9 mouse cellular contexts compared by ENCODE assay signal in genomic region chr4:41497995-41498845, GRCm38 (mm10). TPM values are rescaled to one million over a fixed set of nuclear protein-coding genes. Genes with fewer than 3 reads are reported as not detected.
DNase-seq lines count a peak whose midpoint lies in the region; ATAC-seq and TF ChIP-seq lines count a peak whose summit lies in the region.
"Had no signal": no experiment of that assay in that cellular context is flagged by ENCODE, and none has a peak within 500 bp of the region (broad histone marks: within the 10 kb centered on the region; RNA-seq: fewer than 3 reads in every experiment).

No protein-coding gene starts in this region.

- peaks cover 23% of the 10 kb centered on the region for H3K4me1 ChIP-seq in heart, embryonic 11.5 days (ENCODE audit: control insufficient read depth, insufficient read depth, low read length)
- peaks cover 2 to 13% of the 10 kb centered on the region in 2 experiments for H3K4me1 ChIP-seq in ES-E14 (ENCODE audit: control insufficient read depth in 2 of 2, insufficient read depth in 2 of 2, low read length in 2 of 2, poor library complexity in 1 of 2)
- peaks cover 43% of the 10 kb centered on the region for H3K4me1 ChIP-seq in hindbrain, embryonic 10.5 days (replicated peaks)
- H3K4me1 ChIP-seq in liver, postnatal 0 days (ENCODE audit: insufficient read depth): peaks cover 36% of the 10 kb centered on the region

- H3K9me3 ChIP-seq in heart, embryonic 11.5 days (replicated peaks; ENCODE audit: control insufficient read depth, low read length): no peaks in the 10 kb centered on the region
- no peaks in the 10 kb centered on the region for H3K9me3 ChIP-seq in ES-E14 (ENCODE audit: control insufficient read depth, insufficient read depth, low read depth, low read length)
- H3K9me3 ChIP-seq in hindbrain, embryonic 10.5 days: no peaks in the 10 kb centered on the region
- no peaks in the 10 kb centered on the region for H3K9me3 ChIP-seq in liver, postnatal 0 days (ENCODE audit: low read length)

- no peak for TF ChIP-seq EP300 in liver, postnatal 0 days (IDR thresholded peaks at IDR 0.05; ENCODE audit: low read depth)

- in situ Hi-C loops in ES-E14 (cut with MboI; ENCODE audit: low sequenced_read_pairs in 2 of 2, unreplicated experiment in 2 of 2): no loop called here

- WGBS in heart, embryonic 11.5 days (ENCODE audit: insufficient replicate concordance): 5% methylated on average over 72 of the region's 72 CpGs
- WGBS in hindbrain, embryonic 10.5 days: 5% methylated on average over 72 of the region's 72 CpGs
- WGBS in liver, postnatal 0 days (ENCODE audit: insufficient replicate concordance): 8% methylated on average over 71 of the region's 72 CpGs

- intact Hi-C loops in heart, postnatal 14 days (cut with DNase I): no loop called here

- no peak for DNase-seq in heart, postnatal 14 days
- no peak for DNase-seq in ES-E14 (ENCODE audit: low read depth, low spot score)
- DNase-seq in hindbrain, embryonic 10.5 days (ENCODE audit: low spot score): peak; percentile 36
- peak; percentile 54 for DNase-seq in liver, postnatal 0 days
- no peak for DNase-seq in frontal cortex, postnatal 36 days (ENCODE audit: low spot score in 2 of 2)
- no peak for DNase-seq in spleen, adult 12 weeks (ENCODE audit: low spot score)
- DNase-seq in layer of hippocampus, postnatal 25 days (ENCODE audit: extremely low spot score in 1 of 2, low spot score in 1 of 2): no peak
- DNase-seq: cerebellum, adult 8-10 months had no signal

- peak overlapping the region; percentile 34; the same call in 1 of the 2 replicates for H3K9ac ChIP-seq in heart, embryonic 11.5 days (ENCODE audit: low read depth, low read length)
- peak overlapping the region; percentile 36; the same call in 1 of the 2 replicates for H3K9ac ChIP-seq in ES-E14 (ENCODE audit: insufficient read depth, low read depth, low read length, poor library complexity, severe bottlenecking)
- H3K9ac ChIP-seq in liver, postnatal 0 days (replicated peaks): no peak overlapping the region

- H3K36me3 ChIP-seq in heart, embryonic 11.5 days (ENCODE audit: control insufficient read depth, insufficient read depth, low read length): no peaks in the 10 kb centered on the region
- H3K36me3 ChIP-seq in ES-E14 (ENCODE audit: control insufficient read depth, insufficient read depth, low read length, poor library complexity, severe bottlenecking): no peaks in the 10 kb centered on the region
- H3K36me3 ChIP-seq in hindbrain, embryonic 10.5 days: peaks cover 16% of the 10 kb centered on the region; the same call in 1 of the 2 replicates
- H3K36me3 ChIP-seq in liver, postnatal 0 days (replicated peaks; ENCODE audit: insufficient read depth, low read length): no peaks in the 10 kb centered on the region

- no peak for TF ChIP-seq CTCF in liver, postnatal 0 days (IDR thresholded peaks at IDR 0.05; ENCODE audit: low read depth)

- peaks cover 72% of the 10 kb centered on the region for H3K27me3 ChIP-seq in heart, embryonic 11.5 days (ENCODE audit: control insufficient read depth, insufficient read depth, low read length)
- peaks cover 94% of the 10 kb centered on the region for H3K27me3 ChIP-seq in hindbrain, embryonic 10.5 days (ENCODE audit: insufficient read depth, poor library complexity, severe bottlenecking)
- peaks cover 56% of the 10 kb centered on the region for H3K27me3 ChIP-seq in liver, postnatal 0 days (ENCODE audit: insufficient read depth, low read length)

- peak overlapping the region; percentile 43 for H3K4me3 ChIP-seq in heart, embryonic 11.5 days (ENCODE audit: low read depth, low read length)
- H3K4me3 ChIP-seq in ES-E14 (ENCODE audit: insufficient read depth in 1 of 2, low read depth in 1 of 2, low read length in 2 of 2, poor library complexity in 1 of 2, severe bottlenecking in 1 of 2): peak overlapping the region; percentile 43 to 59
- peak overlapping the region; percentile 46 for H3K4me3 ChIP-seq in hindbrain, embryonic 10.5 days
- H3K4me3 ChIP-seq in liver, postnatal 0 days (ENCODE audit: low read depth, low read length): peak overlapping the region; percentile 22

- ATAC-seq in heart, embryonic 11.5 days (replicated peaks; ENCODE audit: insufficient number of reproducible peaks, low FRiP score, low TSS enrichment): no peak
- peak; percentile 29 for ATAC-seq in liver, postnatal 0 days

- H3K4me2 ChIP-seq in heart, embryonic 11.5 days: peak overlapping the region; percentile 72
- peak overlapping the region; percentile 42 for H3K4me2 ChIP-seq in liver, postnatal 0 days (ENCODE audit: low read depth, low read length)

- H3K27ac ChIP-seq in heart, embryonic 11.5 days (ENCODE audit: low read depth, low read length): no peak overlapping the region
- no peak overlapping the region for H3K27ac ChIP-seq in ES-E14 (ENCODE audit: insufficient read depth, low read depth, low read length, poor library complexity, severe bottlenecking)
- 0 out of 2 replicates have a peak overlapping the region, but pooled peaks have one; percentile 50 for H3K27ac ChIP-seq in hindbrain, embryonic 10.5 days
- H3K27ac ChIP-seq in liver, postnatal 0 days (ENCODE audit: low read depth): no peak overlapping the region

TF ChIP-seq in ES-E14, 5 proteins besides CTCF, POLR2A, EP300 and RAD21:
- no peak for TF ChIP-seq HCFC1 (IDR thresholded peaks at IDR 0.05; ENCODE audit: borderline replicate concordance, insufficient read depth, low read length)
- no peak for TF ChIP-seq CHD2 (IDR thresholded peaks at IDR 0.05; ENCODE audit: low read depth, low read length)
- TF ChIP-seq ZC3H11A (IDR thresholded peaks at IDR 0.05; ENCODE audit: borderline replicate concordance, low read depth, low read length): no peak

RNA-seq across cellular contexts. Expression of gene AI464131, which starts 4.7 kb away (rescaled TPM):
- polyA plus RNA-seq in heart, embryonic 11.5 days (2014; fragmentation: Nextera tagmentation; extraction: Ambion mirVana): 2.9 and 3.2 TPM in 2 replicates
- total RNA-seq in heart, postnatal 14 days (2021): 10 to 100 TPM; 10.2 to 10.3 TPM
- total RNA-seq in ES-E14 (2012; rRNA removed): 6.4 and 11.6 TPM in 2 replicates
- 7.4 and 9.1 TPM in 2 replicates for polyA plus RNA-seq in hindbrain, embryonic 10.5 days (2016; fragmentation: Nextera tagmentation; extraction: Ambion mirVana)
- 1.8 and 2.0 TPM in 2 replicates for polyA plus RNA-seq in liver, postnatal 0 days (2015; fragmentation: Nextera tagmentation; extraction: Ambion mirVana)
- total RNA-seq in layer of hippocampus, postnatal 25 days (2021): 10 to 100 TPM; 32.4 to 33.3 TPM

RNA-seq across cellular contexts. Expression of gene 1110017D15Rik, which starts 18.9 kb away (rescaled TPM):
- polyA plus RNA-seq in heart, embryonic 11.5 days (2014; fragmentation: Nextera tagmentation; extraction: Ambion mirVana): not detected in 2 replicates
- total RNA-seq in heart, postnatal 14 days (2021): under 1 TPM in 1 of 2 experiments, not detected in 1; 0.69 TPM
- not detected in 2 replicates for total RNA-seq in ES-E14 (2012; rRNA removed)
- polyA plus RNA-seq in hindbrain, embryonic 10.5 days (2016; fragmentation: Nextera tagmentation; extraction: Ambion mirVana): 8.1 and 14.7 TPM in 2 replicates
- not detected in 2 replicates for polyA plus RNA-seq in liver, postnatal 0 days (2015; fragmentation: Nextera tagmentation; extraction: Ambion mirVana)
- total RNA-seq in layer of hippocampus, postnatal 25 days (2021): 1 to 10 TPM; 4.5 to 7.0 TPM

RNA-seq across cellular contexts. Expression of gene Nudt2, which starts 33.3 kb away (rescaled TPM):
- 45.0 and 46.4 TPM in 2 replicates for polyA plus RNA-seq in heart, embryonic 11.5 days (2014; fragmentation: Nextera tagmentation; extraction: Ambion mirVana)
- total RNA-seq in heart, postnatal 14 days (2021): 10 to 100 TPM; 24.6 to 25.8 TPM
- 11.9 and 19.8 TPM in 2 replicates for total RNA-seq in ES-E14 (2012; rRNA removed)
- 57.6 and 73.0 TPM in 2 replicates for polyA plus RNA-seq in hindbrain, embryonic 10.5 days (2016; fragmentation: Nextera tagmentation; extraction: Ambion mirVana)
- 13.6 and 14.4 TPM in 2 replicates for polyA plus RNA-seq in liver, postnatal 0 days (2015; fragmentation: Nextera tagmentation; extraction: Ambion mirVana)
- 10 to 100 TPM; 27.4 to 31.4 TPM for total RNA-seq in layer of hippocampus, postnatal 25 days (2021)

RNA-seq across cellular contexts. Expression of gene Kif24, which starts 33.5 kb away (rescaled TPM):
- 3.7 and 6.6 TPM in 2 replicates for polyA plus RNA-seq in heart, embryonic 11.5 days (2014; fragmentation: Nextera tagmentation; extraction: Ambion mirVana)
- total RNA-seq in heart, postnatal 14 days (2021): 1 to 10 TPM; 1.2 to 1.4 TPM
- 9.7 and 13.1 TPM in 2 replicates for total RNA-seq in ES-E14 (2012; rRNA removed)
- polyA plus RNA-seq in hindbrain, embryonic 10.5 days (2016; fragmentation: Nextera tagmentation; extraction: Ambion mirVana): 13.7 and 14.6 TPM in 2 replicates
- 2.4 and 2.5 TPM in 2 replicates for polyA plus RNA-seq in liver, postnatal 0 days (2015; fragmentation: Nextera tagmentation; extraction: Ambion mirVana)
- 1 to 10 TPM; 1.0 to 1.5 TPM for total RNA-seq in layer of hippocampus, postnatal 25 days (2021)

Comparison
In these comparisons a context has a peak if more than half of its experiments do, and no peak if none do; other contexts are left out.
1. DNase-seq: peak in hindbrain, embryonic 10.5 days (single experiment) and liver, postnatal 0 days (single experiment); none in heart, postnatal 14 days (0 of 2), ES-E14 (single experiment), frontal cortex, postnatal 36 days (0 of 2), spleen, adult 12 weeks (single experiment) and layer of hippocampus, postnatal 25 days (0 of 2).
2. Peak in every context shown above with its lines, with median percentiles within 50 percentile points of each other: H3K4me3 ChIP-seq.